Mouse (Mus musculus): ENCODE measurements around the gene Napsa.

The Napsa gene

GRCm38 (mm10) chr7:44598336-44598735, 26.2 kb downstream of the Napsa start:
- no peak for DNase-seq

GRCm38 (mm10) chr7:44600691-44601262, 28.6 kb downstream of the Napsa start:
- no peak for DNase-seq

- DNase-seq: no peak
Measured at GRCm38 (mm10) chr7:44601646-44602045, 29.5 kb downstream of the Napsa start.

- no peak for DNase-seq
Measured at GRCm38 (mm10) chr7:44602443-44602842, 30.3 kb downstream of the Napsa start.

GRCm38 (mm10) chr7:44603186-44603855, 31.1 kb downstream of the Napsa start:
- no peak for DNase-seq

GRCm38 (mm10) chr7:44604139-44604606, 32.0 kb downstream of the Napsa start:
- DNase-seq: no peak

GRCm38 (mm10) chr7:44604619-44605018, 32.4 kb downstream of the Napsa start:
- DNase-seq: no peak

GRCm38 (mm10) chr7:44605436-44605835, 33.3 kb downstream of the Napsa start:
- no peak for DNase-seq

- peak; percentile 34 for DNase-seq
Measured at GRCm38 (mm10) chr7:44606171-44606901, 34.2 kb downstream of the Napsa start.

- DNase-seq: no peak
Measured at GRCm38 (mm10) chr7:44612192-44612591, 40.0 kb downstream of the Napsa start.

- no peak for DNase-seq
Measured at GRCm38 (mm10) chr7:44614041-44614688, 42.0 kb downstream of the Napsa start.

GRCm38 (mm10) chr7:44615309-44615708, 43.1 kb downstream of the Napsa start:
- DNase-seq: no peak

- DNase-seq: no peak
Measured at GRCm38 (mm10) chr7:44615987-44616386, 43.8 kb downstream of the Napsa start.

GRCm38 (mm10) chr7:44617059-44617458, 44.9 kb downstream of the Napsa start:
- no peak for DNase-seq

GRCm38 (mm10) chr7:44623714-44624542, 51.7 kb downstream of the Napsa start:
- DNase-seq: no peak

GRCm38 (mm10) chr7:44624543-44624826, 52.3 kb downstream of the Napsa start:
- DNase-seq: no peak

GRCm38 (mm10) chr7:44624828-44625227, 52.6 kb downstream of the Napsa start:
- no peak for DNase-seq

- no peak for DNase-seq
Measured at GRCm38 (mm10) chr7:44625241-44626067, 53.3 kb downstream of the Napsa start.

GRCm38 (mm10) chr7:44626068-44626385, 53.8 kb downstream of the Napsa start:
- no peak for DNase-seq

GRCm38 (mm10) chr7:44626966-44627365, 54.8 kb downstream of the Napsa start:
- no peak for DNase-seq

- no peak for DNase-seq
Measured at GRCm38 (mm10) chr7:44628402-44629034, 56.3 kb downstream of the Napsa start.

- no peak for DNase-seq
Measured at GRCm38 (mm10) chr7:44630437-44630836, 58.3 kb downstream of the Napsa start.

All from kidney, adult 11 months (tissue).